Mouse (Mus musculus): Measurements from ENCODE around the gene Gm10337. TPM values are rescaled to one million over a fixed set of nuclear protein-coding genes. Genes with fewer than 3 reads are reported as not detected.

Gm10337 gene
- total RNA-seq, 2 experiments from 2014 or later, result not detected

DNA sequence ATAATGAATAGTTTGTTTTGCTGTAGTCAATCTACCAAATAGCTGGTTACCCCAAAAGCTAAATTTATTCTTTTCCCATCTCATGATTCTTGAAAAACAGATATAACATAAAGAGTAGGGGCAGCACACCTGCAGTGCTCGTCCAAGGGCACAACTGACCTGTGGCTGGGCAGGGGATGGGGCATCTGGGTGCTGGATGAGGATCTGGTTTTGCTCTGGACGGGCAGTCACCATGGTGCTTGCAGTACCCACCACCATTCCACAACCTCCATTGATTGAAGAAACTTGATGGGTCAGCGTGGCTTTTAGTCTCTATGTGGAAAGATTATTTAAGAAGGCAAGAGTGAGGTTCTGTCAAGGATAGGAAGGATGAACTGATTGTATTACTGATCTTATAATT is 42.7 kb downstream of the Gm10337 start:
- DNase-seq, result no peak
- intact Hi-C loops (cut with DNase I), result no loop called here

DNA sequence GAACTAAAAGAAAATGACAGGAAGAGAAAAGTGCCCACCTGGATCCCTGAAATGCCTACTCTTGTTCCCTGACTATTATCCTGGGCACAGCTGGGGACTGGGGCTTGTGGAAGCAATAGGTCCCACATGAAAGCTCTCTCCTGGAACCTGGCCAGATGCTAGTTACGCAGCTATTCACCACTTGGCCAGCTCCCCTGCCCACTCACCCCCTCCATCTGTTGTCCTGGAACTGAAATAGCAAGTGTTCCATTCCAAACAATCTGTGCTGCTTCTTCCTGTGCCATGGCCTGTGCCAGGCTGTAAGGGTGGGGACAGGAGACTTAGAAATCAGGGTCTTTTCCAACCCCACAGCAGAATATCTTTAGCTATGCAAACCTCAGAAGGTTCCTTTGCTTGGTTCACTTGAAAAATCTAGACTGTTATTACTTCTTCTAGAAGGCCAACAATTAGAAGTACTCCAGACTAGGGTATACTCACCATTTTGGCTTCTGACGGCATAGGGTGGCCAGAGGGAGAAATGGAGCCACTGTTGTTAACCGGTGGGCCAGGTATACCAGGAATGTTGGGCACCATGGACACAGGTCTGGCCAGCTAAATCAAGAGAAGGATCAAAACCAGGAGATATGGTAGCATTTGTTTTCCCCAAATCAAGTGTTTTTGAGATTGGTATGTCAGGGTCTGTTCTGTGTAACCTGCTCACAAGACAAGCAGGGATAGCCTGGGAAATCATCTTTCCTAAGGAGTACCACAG is 43.3 kb downstream of the Gm10337 start:
- intact Hi-C loops (cut with DNase I), result no loop called here
- DNase-seq, result peak; percentile 62 to 75

DNA sequence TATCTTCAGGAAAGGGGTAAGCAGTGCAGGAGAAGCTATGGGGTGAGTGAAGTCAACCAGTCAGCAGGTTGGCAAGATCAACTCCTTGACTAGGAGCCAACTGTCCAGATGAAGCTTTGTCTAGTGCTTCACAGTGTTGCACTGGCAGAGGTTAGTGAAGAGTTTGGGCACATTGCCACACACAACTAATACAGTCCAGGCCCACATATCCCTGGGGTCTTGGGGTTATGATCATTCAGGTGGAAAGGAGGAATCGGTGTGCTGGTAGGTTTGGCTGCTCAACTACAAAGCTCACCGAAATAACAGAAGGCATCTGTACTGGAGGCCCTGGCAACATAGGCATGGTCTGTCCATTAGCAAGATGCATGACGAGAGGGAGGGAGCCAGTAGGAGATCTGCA is 44.0 kb downstream of the Gm10337 start:
- peak in 1 of 2 experiments; percentile 42 for DNase-seq
- intact Hi-C loops (cut with DNase I), result no loop called here

DNA sequence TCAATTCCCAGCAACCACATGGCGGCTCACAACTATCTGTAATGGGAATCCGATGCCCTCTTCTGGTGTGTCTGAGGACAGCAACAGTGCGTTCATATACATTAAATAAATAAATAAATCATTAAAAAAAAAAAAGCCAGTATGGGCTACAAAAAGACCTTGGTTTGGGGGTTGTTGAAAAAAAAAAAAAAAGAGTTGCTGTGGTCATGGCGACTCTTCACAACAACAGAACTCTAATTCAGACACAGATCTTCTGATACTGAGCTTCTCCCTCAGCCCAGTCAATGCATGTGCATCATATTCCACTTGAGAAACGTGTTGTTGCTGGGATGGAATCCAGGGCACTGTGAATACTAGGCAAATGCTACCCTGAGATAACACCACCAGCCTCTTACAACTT is 49.1 kb downstream of the Gm10337 start:
- DNase-seq, result no peak
- intact Hi-C loops (cut with DNase I), result no loop called here

Other genes with a start within 250 kb of the Gm10337 start
- gene Rarg, start 246.2 kb upstream of the Gm10337 start, total RNA-seq (2021), result 10 to 100 TPM; 18.9 to 21.1 TPM
- gene Gm9918, start 233.2 kb upstream of the Gm10337 start, total RNA-seq (2021), result not detected
- gene Mfsd5, start 224.3 kb upstream of the Gm10337 start, total RNA-seq (2021), result 10 to 100 TPM; 16.7 to 19.0 TPM
- 1 to 10 TPM; 3.2 to 4.3 TPM for gene Espl1, start 207.5 kb upstream of the Gm10337 start, total RNA-seq (2021)
- 100 to 1,000 TPM; 262 to 287 TPM for gene Pfdn5, start 177.6 kb upstream of the Gm10337 start, total RNA-seq (2021)
- gene Myg1, start 172.0 kb upstream of the Gm10337 start, total RNA-seq (2021), result 10 to 100 TPM; 21.0 to 24.3 TPM
- 10 to 100 TPM in 1 of 2 experiments, 1 to 10 TPM in 1; 9.5 to 15.2 TPM for gene Aaas, start 153.0 kb upstream of the Gm10337 start, total RNA-seq (2021)
- gene Sp7, start 136.5 kb upstream of the Gm10337 start, total RNA-seq (2021), result not detected
- 10 to 100 TPM; 47.5 to 52.3 TPM for gene Sp1, start 97.6 kb upstream of the Gm10337 start, total RNA-seq (2021)
- 1 to 10 TPM in 1 of 2 experiments, under 1 TPM in 1; 0.66 to 1.0 TPM for gene Amhr2, start 58.4 kb upstream of the Gm10337 start, total RNA-seq (2021)
- gene Prr13, start 44.7 kb upstream of the Gm10337 start, total RNA-seq (2021), result 10 to 100 TPM; 21.1 to 21.7 TPM
- 100 to 1,000 TPM; 479 to 482 TPM for gene Pcbp2, start 33.2 kb upstream of the Gm10337 start, total RNA-seq (2021)
- gene Map3k12, start 13.3 kb downstream of the Gm10337 start, total RNA-seq (2021), result 1 to 10 TPM; 4.7 to 4.8 TPM
- gene Tarbp2, start 14.5 kb downstream of the Gm10337 start, total RNA-seq (2021), result 10 to 100 TPM; 38.4 to 46.8 TPM
- 1 to 10 TPM; 2.7 to 3.5 TPM for gene Npff, start 21.2 kb downstream of the Gm10337 start, total RNA-seq (2021)
- under 1 TPM in 1 of 2 experiments, not detected in 1; 0.83 TPM for gene Gm28047, start 121.3 kb downstream of the Gm10337 start, total RNA-seq (2021)
- gene Atf7, start 121.7 kb downstream of the Gm10337 start, total RNA-seq (2021), result 10 to 100 TPM; 65.2 to 68.8 TPM
- 10 to 100 TPM; 22.8 to 37.2 TPM for gene Atp5g2, start 168.6 kb downstream of the Gm10337 start, total RNA-seq (2021)
- 100 to 1,000 TPM in 1 of 2 experiments, 10 to 100 TPM in 1; 89.5 to 104 TPM for gene Calcoco1, start 218.5 kb downstream of the Gm10337 start, total RNA-seq (2021)